Mouse (Mus musculus) gastrocnemius, postnatal 25 days (tissue): ENCODE data around the gene Id3. TPM values are rescaled to one million over a fixed set of nuclear protein-coding genes. Genes with fewer than 3 reads are reported as not detected.

Source experiments
- DNase-seq: peaks from one replicate; pipeline ENCODE4 v3.0.0; 2022
- total RNA-seq, 2 experiments: library from RNA; stranded (reverse); gene quantifications; 1 replicate in 1 of 2; 2 replicates in 1 of 2; pipeline ENCODE4 v1.2.3; 2021

Id3 gene
- total RNA-seq, 2 experiments from 2014 or later, result 13.5 to 21.2 TPM

GRCm38 (mm10) chr4:136147436-136148135, 4.3 kb downstream of the Id3 start:
- DNase-seq, result peak; percentile 92

- peak; percentile 60 for DNase-seq
Measured at GRCm38 (mm10) chr4:136148342-136149044, 5.2 kb downstream of the Id3 start.

DNA sequence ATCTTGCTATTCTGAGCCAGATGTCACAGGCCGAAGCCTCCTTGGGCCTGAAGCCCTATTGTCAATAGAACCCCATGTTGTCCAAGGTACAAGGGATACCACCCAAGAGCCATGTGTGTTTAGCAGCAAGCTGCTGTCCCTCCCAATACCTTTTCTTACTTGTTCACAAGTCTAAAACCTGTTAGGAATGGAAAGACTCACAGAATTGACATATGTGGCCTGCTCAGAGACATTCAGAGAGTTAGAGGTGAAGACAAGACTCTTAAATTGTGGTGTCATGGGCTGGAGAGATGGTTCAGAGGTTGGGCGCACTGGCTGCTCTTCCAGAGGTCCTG, 5.7 kb downstream of the Id3 start:
- DNase-seq, result no peak

DNA sequence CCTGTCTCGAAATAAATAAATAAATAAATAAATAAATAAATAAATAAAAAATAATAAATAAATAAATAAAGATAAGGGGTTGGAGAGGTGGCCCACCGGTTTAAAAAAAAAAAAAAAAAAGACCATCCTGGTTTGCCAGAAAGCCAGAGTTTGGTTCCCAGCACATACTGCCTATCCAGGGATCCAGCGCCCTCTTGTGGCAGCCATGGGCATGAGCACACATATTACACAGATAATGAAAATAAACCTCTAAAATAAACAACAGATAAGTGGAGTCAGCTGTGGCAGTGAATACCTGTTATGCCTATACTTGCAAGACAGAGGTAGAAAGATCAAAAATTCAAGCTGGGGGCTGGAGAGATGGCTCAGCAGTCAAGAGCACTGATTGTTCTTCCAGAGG, 6.4 kb downstream of the Id3 start:
- peak; percentile 37 for DNase-seq

DNA sequence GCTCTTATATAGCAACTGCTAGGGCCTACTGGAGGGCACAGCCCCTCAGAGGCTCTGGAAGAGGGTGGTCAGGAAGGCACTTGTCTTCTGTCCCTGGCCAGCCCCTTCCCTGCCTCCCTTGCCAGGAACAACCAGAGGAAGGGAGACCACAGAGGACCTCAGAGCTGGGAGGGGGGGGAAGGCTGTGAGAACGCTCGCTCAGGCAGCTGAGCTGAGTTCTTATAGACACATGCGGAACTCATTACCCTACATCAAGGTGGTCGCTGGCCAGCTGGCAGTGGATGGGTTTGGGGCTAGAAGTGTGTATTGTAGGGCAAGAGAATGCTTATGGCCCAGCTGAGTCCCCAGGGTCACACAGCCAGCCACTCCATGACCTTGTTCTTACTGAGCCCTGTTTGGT, 7.3 kb downstream of the Id3 start:
- DNase-seq, result no peak

DNA sequence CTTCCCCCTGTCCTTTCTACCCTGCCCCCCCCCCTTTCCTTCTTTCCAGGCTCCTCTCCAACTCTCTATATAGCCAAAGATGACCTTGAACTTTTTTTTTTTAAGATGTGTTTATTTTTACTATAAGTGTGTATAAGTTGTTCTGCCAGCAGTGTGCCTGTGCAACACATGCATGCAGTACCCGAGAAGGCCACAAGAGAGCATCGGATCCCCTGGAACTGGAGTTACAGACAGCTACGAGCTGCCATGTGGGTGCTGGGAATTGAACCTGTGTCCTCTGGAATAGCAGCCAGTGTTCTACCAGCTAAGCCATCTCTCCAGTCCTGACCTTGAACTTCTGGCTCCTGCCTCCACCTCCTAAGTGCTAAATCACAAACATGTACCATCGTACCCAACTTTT, 9.5 kb downstream of the Id3 start:
- DNase-seq, result no peak

DNA sequence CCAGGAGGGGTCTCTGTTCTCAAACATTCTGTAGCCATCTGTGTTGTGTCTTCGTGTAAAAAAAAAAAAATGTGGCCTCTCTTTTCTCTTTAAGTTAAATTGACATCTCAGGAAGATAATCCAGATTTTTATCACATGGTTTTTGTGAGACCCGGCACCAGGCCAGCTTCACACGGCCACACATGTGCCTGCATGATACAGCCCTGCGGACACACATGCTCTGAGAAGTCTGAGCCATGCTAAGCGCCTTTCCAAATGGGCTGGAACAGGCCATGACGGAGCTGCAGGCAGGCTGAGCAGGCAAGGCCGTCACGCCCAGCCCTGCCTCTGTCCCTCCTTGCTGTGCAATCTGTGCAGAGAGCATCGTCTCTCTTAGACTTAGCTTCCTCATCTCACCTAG, 11.2 kb downstream of the Id3 start:
- DNase-seq, result no peak

DNA sequence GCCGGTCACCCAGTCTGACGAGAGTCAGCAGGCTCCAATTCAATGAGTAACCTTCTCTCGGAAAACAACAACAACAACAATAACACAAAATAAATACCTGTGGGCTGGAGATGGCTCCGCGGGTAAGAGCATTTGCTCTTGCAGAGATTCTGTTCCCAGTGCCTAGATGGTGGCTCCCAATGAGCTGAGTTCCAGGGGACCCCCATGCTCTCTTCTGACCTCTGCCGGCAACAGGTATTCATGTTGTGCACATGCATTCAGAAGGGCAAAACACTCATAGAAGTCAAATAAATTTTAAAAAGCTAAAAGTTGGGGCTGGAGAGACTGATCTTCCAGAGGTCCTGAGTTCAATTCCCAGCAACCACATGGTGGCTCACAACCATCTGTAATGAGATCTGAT, 15.2 kb downstream of the Id3 start:
- DNase-seq, result no peak

- DNase-seq, result peak; percentile 58
Measured at GRCm38 (mm10) chr4:136159802-136160397, 16.6 kb downstream of the Id3 start.

GRCm38 (mm10) chr4:136163448-136163847, 20.2 kb downstream of the Id3 start:
- peak; percentile 77 for DNase-seq

GRCm38 (mm10) chr4:136164981-136165380, 21.7 kb downstream of the Id3 start:
- DNase-seq, result peak; percentile 45

DNA sequence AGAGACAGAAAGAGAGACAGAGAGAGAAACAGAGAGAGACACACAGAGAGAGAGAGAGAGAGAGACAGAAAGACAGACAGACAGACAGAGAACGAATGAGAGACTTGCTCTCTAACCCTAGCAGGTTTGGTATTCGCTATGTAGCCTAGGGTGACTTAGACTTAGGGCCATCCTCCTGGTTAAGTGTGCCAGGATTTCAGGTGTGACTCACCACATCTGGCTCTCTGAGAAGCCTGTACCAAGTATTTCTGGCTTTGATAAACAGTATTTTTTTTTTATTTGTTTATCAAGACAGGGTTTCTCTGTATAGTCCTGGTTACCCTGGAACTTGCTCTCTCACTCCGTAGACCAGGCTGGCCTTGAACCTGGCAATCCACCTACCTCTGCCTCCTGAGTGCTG, 24.4 kb downstream of the Id3 start:
- DNase-seq, result no peak

DNA sequence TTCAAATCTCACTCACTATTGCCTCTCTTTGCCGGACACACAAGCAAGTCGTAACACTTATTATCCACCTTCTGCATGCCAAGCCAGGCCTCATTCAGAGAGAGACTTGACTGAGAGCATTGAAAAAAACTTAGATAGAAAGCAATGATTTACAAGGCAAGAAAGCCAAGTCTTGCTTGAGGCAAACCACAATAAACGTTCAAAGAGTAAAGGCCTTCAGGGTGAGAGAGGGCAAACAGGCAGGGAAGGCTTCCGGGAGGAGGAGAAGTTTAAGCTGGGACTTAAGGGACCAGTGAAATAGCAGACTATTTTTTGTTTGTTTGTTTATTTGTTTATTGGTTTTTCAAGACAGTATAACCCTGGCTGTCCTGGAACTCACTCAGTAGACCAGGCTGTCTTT, 27.1 kb downstream of the Id3 start:
- DNase-seq, result no peak

DNA sequence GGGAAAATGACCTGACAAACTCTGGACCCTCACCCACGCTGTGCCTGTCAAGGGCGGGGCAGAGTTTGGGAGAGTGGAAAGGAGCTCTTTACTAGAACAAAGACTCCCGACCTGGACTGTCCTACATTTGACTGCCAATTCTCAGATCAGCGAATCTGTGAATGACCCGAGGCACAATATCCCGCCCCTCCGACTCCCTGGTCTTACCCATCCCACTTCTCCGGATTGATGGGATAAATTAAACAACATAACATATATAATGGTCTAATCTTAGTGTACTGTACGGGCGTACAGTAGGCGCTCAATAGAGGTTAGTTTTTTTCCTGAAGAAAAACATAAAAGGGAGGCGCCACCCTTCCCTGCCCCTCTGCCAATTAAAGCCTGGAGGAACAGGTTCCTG, 28.2 kb downstream of the Id3 start:
- no peak for DNase-seq

DNA sequence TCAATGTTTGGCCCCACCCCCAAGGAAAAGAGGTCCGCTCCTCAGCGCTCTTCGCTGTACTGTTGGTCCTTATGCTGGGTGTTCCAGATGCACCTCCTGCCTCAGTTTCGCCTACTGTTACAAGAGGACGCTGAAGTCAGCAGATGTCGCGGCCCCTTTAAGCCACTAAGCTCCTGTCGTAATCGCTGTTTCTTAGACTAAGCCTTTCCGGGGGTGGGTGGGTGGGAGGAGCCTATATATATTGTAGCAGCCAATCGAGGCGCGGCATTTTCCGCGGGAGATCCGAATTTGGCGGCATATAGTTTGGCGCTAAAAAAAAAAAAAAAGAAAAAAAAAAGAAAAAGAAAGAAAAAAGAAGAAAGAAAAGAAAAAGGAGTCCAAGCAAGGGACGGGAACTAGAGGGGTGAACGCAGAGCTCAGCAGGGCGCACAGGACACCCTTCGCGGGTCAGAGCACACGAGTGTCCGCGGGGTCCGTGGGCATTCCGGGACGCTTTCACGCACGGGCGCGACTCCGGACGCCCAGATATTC, 28.8 kb downstream of the Id3 start, which contains the start of gene E2f2:
TSS of gene E2f2 (plus strand) at position 384 of the 531 bp plus-strand sequence.
- peak; percentile 57 for DNase-seq

- DNase-seq, result peak; percentile 60
Measured at GRCm38 (mm10) chr4:136172542-136173209, 29.4 kb downstream of the Id3 start.

DNA sequence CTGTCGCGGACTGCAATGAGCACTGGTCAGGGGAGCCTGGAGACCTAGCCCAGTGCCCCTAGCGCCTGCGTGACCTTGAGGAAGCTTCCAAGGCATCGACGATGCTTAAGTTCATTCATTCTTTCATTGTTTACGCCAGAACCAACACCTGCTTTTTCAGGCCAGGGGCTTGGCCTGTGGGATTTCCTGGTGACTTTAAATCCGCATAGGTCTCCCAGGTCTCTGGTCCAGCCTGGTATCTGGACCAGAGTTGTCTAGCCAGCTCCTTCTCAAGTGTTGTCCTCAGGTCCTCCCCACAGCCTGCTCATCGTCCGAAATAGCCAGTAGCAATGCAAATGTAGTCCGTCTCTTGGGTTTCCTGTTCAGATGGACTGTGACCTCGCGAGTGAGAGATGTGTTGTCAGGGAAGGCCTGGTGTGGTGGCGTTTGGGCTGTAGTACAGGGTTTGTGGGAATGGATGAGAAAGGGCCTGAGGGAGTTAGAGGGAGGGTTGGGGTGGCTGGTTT, 30.0 kb downstream of the Id3 start:
- DNase-seq, result no peak

DNA sequence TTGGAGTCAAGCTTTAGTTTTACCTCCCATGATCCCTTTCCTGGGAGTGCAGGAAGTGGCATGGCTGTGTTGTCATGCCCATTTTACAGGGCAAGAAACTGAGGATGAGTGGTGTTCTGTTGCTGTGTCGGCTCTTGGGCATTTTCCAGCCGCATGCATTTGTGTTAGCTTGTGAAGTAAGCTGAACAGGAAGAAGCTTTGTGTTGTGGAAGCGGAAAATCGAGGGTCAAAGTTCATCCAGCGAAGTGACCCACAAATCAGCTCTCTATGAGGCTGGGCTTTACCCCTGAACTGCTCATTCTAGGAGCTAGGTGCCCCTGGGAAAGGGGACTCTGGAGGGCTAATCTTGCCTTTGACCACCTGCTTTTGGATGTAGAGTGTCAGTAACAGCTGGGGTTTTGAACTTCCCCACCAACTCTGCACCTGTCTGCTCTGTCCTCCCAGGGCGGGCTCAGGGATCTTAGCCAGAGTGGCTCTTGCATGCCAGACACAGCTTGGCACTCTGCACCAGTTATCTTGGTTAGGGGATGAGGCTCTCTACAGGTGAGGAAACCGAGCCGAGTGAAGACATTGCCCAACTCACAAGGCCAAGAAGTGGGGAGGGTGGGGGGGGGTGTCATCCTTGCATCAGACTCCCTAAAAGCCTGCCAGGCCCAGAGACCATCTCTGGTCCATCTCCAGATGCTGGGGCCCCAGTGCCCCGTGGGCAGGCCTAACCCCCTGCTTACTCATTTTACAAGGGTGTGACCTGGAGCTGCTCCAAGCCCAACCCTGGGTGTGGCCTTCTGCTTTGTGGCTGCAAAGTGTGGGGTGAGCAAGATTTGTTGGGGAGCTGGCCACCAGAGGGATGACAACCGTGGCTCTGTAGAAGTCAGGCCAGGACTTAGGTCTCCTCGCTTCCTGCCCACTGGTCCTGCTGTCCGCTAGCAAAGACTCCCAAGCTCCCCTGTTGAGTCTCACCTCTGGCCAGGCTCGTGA, 31.2 kb downstream of the Id3 start:
- DNase-seq, result peak; percentile 25

DNA sequence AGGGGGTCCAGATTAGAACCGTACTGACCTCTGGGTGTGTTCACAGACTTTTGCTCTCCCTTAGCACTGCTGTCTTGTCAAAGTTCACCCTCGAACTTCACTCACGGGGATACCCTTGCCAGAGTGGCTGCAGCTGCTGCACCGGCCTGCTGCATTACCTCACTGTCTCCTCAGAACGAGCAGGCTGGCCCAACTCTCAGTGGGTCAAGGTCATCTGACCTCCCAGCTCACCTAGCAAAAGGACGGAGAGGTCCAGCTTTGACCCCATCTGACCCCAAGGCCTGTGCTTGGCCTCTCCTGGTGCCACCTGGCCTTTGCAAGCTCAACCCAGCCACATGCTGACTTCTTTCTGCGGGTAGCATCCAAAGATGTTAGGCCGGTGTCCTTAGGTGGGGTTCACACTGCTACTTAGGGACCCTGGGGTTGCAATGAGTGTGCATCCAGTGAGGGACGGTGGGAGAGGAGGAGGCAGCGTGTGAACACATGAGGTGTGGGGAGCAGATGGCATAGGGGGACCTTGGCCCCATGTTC, 32.8 kb downstream of the Id3 start:
- DNase-seq, result no peak

GRCm38 (mm10) chr4:136177244-136177611, 33.9 kb downstream of the Id3 start:
- DNase-seq, result peak; percentile 45
